Mouse (Mus musculus) MEL (cell line): ENCODE results near the gene Mecom.

ENCODE experiments used
- CTCF ChIP-seq, 3 experiments: IDR thresholded peaks in 2 of 3; conservative IDR thresholded peaks in 1 of 3; 2 replicates each; pipeline ENCODE4 v1.5.1; 2011 to 2012; ENCODE audit warnings: low read length in 3 of 3, low read depth in 2 of 3, mild to moderate bottlenecking in 2 of 3, improper control_type of control experiment in 1 of 3, inconsistent platforms in 1 of 3, mixed read lengths in 1 of 3, moderate library complexity in 1 of 3; ENCODE audit not compliant: control insufficient read depth in 1 of 3, insufficient read depth in 1 of 3, poor library complexity in 1 of 3, severe bottlenecking in 1 of 3
- MAX ChIP-seq: IDR thresholded peaks from 2 replicates; pipeline ENCODE4 v1.6.1; 2011; ENCODE audit warnings: low read length, improper control_type of control experiment
- POLR2A ChIP-seq, 2 experiments: IDR thresholded peaks; 2 replicates each; pipeline ENCODE4 v1.6.1; 2011 to 2012; ENCODE audit warnings: low read length in 2 of 2, mild to moderate bottlenecking in 2 of 2, control low read depth in 1 of 2, improper control_type of control experiment in 1 of 2, low read depth in 1 of 2, moderate library complexity in 1 of 2; ENCODE audit not compliant: control insufficient read depth in 1 of 2, insufficient read depth in 1 of 2, poor library complexity in 1 of 2

DNA sequence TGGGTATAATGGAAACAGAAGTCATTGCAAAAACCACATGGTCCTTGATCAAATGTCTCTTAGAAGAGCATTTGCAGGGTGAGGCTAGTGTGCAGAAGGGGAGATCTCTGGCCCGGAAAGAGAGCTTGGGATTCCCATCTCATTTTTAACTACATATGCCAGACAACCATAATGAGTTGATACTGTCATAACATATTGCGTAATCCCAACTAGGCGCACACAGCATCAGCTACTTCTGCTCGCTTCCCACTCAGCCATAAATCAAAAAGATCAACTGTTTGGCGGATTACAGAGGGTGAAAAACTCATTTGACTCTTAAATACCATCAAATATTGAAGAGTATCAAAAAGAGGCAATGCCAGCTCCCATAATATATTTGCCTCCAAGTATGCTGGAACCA lies 253.4 kb downstream of the Mecom start:
- no peak for TF ChIP-seq MAX
- no peak for TF ChIP-seq CTCF (IDR thresholded peaks at IDR 0.05 in 2 of 3, conservative IDR thresholded peaks at IDR 0.05 in 1 of 3; ENCODE audit: control insufficient read depth in 1 of 3, insufficient read depth in 1 of 3, low read depth in 2 of 3, low read length in 3 of 3, poor library complexity in 1 of 3, severe bottlenecking in 1 of 3)
- no peak for TF ChIP-seq POLR2A (IDR thresholded peaks at IDR 0.05; ENCODE audit: control insufficient read depth in 1 of 2, insufficient read depth in 1 of 2, low read depth in 1 of 2, low read length in 2 of 2, poor library complexity in 1 of 2)
